Mouse (Mus musculus) myocyte (in vitro differentiated cells): ENCODE data around the gene Gabbr2.

Source experiments
- CEBPB ChIP-seq: IDR thresholded peaks from 2 replicates; pipeline ENCODE4 v1.6.1; 2011; ENCODE audit warnings: mild to moderate bottlenecking, moderate library complexity; ENCODE audit not compliant: poor library complexity, insufficient read depth, severe bottlenecking
- E2F4 ChIP-seq: IDR thresholded peaks from one replicate; pipeline ENCODE4 v1.6.1; 2011; ENCODE audit warnings: mild to moderate bottlenecking, control low read depth, moderate library complexity; ENCODE audit not compliant: insufficient read depth
- MAX ChIP-seq: IDR thresholded peaks from one replicate; pipeline ENCODE4 v1.6.1; 2011; ENCODE audit warnings: low read depth, mild to moderate bottlenecking, control low read depth
- MYOD1 ChIP-seq, 3 experiments: IDR thresholded peaks; one replicate each; pipeline ENCODE4 v1.6.1; 2011; ENCODE audit warnings: control low read depth in 2 of 3, low read depth in 2 of 3, mild to moderate bottlenecking in 2 of 3, moderate library complexity in 1 of 3; ENCODE audit not compliant: insufficient read length in 2 of 3, control insufficient read depth in 1 of 3
- MYOG ChIP-seq, 3 experiments: IDR thresholded peaks; one replicate each; pipeline ENCODE4 v1.6.1; 2011; ENCODE audit warnings: control low read depth in 2 of 3, low read depth in 2 of 3, mild to moderate bottlenecking in 2 of 3; ENCODE audit not compliant: insufficient read length in 2 of 3, control insufficient read depth in 1 of 3, insufficient read depth in 1 of 3
- POLR2A ChIP-seq: IDR thresholded peaks from one replicate; pipeline ENCODE4 v1.6.1; 2011; ENCODE audit warnings: low read depth, mild to moderate bottlenecking, control low read depth, moderate library complexity; ENCODE audit not compliant: insufficient read length
- POLR2AphosphoS2 ChIP-seq: IDR thresholded peaks from one replicate; pipeline ENCODE4 v1.6.1; 2011; ENCODE audit warnings: low read depth, control low read depth; ENCODE audit not compliant: insufficient read length
- REST ChIP-seq: IDR thresholded peaks from one replicate; pipeline ENCODE4 v1.6.1; 2011; ENCODE audit warnings: mild to moderate bottlenecking, control low read depth, moderate library complexity; ENCODE audit not compliant: insufficient read depth, insufficient read length
- TCF12 ChIP-seq: IDR thresholded peaks from one replicate; pipeline ENCODE4 v1.6.1; 2011; ENCODE audit warnings: mild to moderate bottlenecking, control low read depth; ENCODE audit not compliant: poor library complexity, insufficient read depth, severe bottlenecking
- TCF3 ChIP-seq: IDR thresholded peaks from one replicate; pipeline ENCODE4 v1.6.1; 2011; ENCODE audit warnings: low read depth, control low read depth; ENCODE audit not compliant: insufficient read length
- USF1 ChIP-seq: IDR thresholded peaks from one replicate; pipeline ENCODE4 v1.6.1; 2011; ENCODE audit warnings: low read depth, mild to moderate bottlenecking, control low read depth, moderate library complexity

DNA sequence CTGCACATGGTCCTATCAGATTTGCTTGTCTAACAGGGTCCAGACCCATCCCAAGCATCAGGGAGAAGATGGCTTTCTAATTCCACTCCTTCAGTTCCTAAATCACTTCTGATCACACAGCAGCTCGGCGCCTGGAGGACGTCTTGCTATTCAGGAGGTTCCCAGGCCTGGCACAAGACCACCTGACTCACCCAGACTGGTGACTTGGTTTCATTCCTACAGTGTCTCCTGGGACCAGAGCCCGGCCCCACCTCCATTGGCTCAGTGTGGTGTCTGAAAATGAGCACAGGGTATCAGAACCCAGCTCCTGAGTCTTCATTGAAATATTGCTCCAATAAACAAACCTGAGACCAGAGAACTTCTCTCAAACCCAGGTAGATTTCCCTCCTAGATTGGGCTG, 9.6 kb downstream of the Gabbr2 start:
- TF ChIP-seq POLR2A, result no peak
- TF ChIP-seq MYOG (IDR thresholded peaks at IDR 0.05; ENCODE audit: control insufficient read depth in 1 of 3, insufficient read depth in 1 of 3, insufficient read length in 2 of 3, low read depth in 2 of 3), result no peak
- TF ChIP-seq USF1, result no peak
- TF ChIP-seq CEBPB, result no peak
- TF ChIP-seq E2F4, result no peak
- no peak for TF ChIP-seq REST
- no peak for TF ChIP-seq MAX
- no peak for TF ChIP-seq MYOD1 (IDR thresholded peaks at IDR 0.05; ENCODE audit: control insufficient read depth in 1 of 3, insufficient read length in 2 of 3, low read depth in 2 of 3)
- no peak for TF ChIP-seq POLR2AphosphoS2
- no peak for TF ChIP-seq TCF3
- no peak for TF ChIP-seq TCF12
